Mouse (Mus musculus) embryonic fibroblast, embryonic 13.5 days (primary cell): ENCODE data around the gene Clta.

Experiments
- CTCF ChIP-seq: IDR thresholded peaks from 2 replicates; pipeline ENCODE4 v1.5.1; 2011; ENCODE audit warnings: mild to moderate bottlenecking, control low read depth, low read length, moderate library complexity, borderline replicate concordance; ENCODE audit not compliant: insufficient read depth
- POLR2A ChIP-seq: IDR thresholded peaks from 2 replicates; pipeline ENCODE4 v1.6.1; 2011; ENCODE audit warnings: low read depth, mild to moderate bottlenecking, control low read depth, low read length, moderate library complexity

GRCm38 (mm10) chr4:43980846-43981245 is 23.4 kb upstream of the Clta start:
- TF ChIP-seq CTCF (no peak), POLR2A (no peak)
